Mouse (Mus musculus) heart, postnatal 0 days (tissue): ENCODE results near the gene Shisa6. TPM values are rescaled to one million over a fixed set of nuclear protein-coding genes. Genes with fewer than 3 reads are reported as not detected.

Source experiments
- ATAC-seq: fragments of 200-750 bp; cut with Nextera tagmentation; 2 replicates; pipeline ENCODE4 v1.8.0; 2017; ENCODE audit warnings: low read depth, moderate number of reproducible peaks, moderate library complexity; ENCODE audit not compliant: insufficient read depth
- DNase-seq: peaks from one replicate; pipeline ENCODE4 v3.0.0-alpha.2; 2016; ENCODE audit warnings: low spot score
- H3K27ac ChIP-seq: fragments of 300-500 bp; sonication (generic); 2 replicates; pipeline ENCODE4 v1.5.1; 2014; ENCODE audit warnings: low read depth, mild to moderate bottlenecking
- H3K27me3 ChIP-seq: fragments of 300-500 bp; sonication (generic); 2 replicates; pipeline ENCODE4 v1.6.1; 2014; ENCODE audit warnings: low read length, mixed read lengths; ENCODE audit not compliant: control insufficient read depth, insufficient read depth
- H3K36me3 ChIP-seq: fragments of 300-500 bp; sonication (generic); replicated peaks from 2 replicates; pipeline ENCODE4 v1.6.1; 2014; ENCODE audit warnings: low read length, mixed read lengths; ENCODE audit not compliant: control insufficient read depth, insufficient read depth
- H3K4me1 ChIP-seq: fragments of 300-500 bp; sonication (generic); 2 replicates; pipeline ENCODE4 v1.6.1; 2014; ENCODE audit warnings: antibody characterized with exemption; ENCODE audit not compliant: control insufficient read depth, insufficient read depth
- H3K4me2 ChIP-seq: fragments of 300-500 bp; sonication (generic); 2 replicates; pipeline ENCODE4 v1.6.1; 2014; ENCODE audit warnings: low read depth, mild to moderate bottlenecking, low read length, moderate library complexity
- H3K4me3 ChIP-seq: fragments of 300-500 bp; sonication (generic); 2 replicates; pipeline ENCODE4 v1.5.1; 2014; ENCODE audit warnings: low read depth, low read length
- H3K9ac ChIP-seq: fragments of 300-500 bp; sonication (generic); replicated peaks from 2 replicates; pipeline ENCODE4 v1.6.1; 2014; ENCODE audit warnings: low read depth, low read length, mixed read lengths
- H3K9me3 ChIP-seq: fragments of 300-500 bp; sonication (generic); replicated peaks from 2 replicates; pipeline ENCODE4 v1.6.1; 2016; ENCODE audit warnings: low read length; ENCODE audit not compliant: control insufficient read depth
- CTCF ChIP-seq: IDR thresholded peaks from 2 replicates; pipeline ENCODE4 v1.5.1; 2016; ENCODE audit warnings: antibody characterized with exemption, control low read depth, low read depth
- EP300 ChIP-seq: IDR thresholded peaks from 2 replicates; pipeline ENCODE4 v1.6.1; 2016; ENCODE audit warnings: antibody characterized with exemption, low read depth
- WGBS: fragments of 180-500 bp; shearing (Covaris S2); extraction: QIAGEN DNeasy Blood & Tissue Kit; methylation state at CpG from one replicate; pipeline ENCODE4 v1.1.7; 2014; 5-methylcytosine and 5-hydroxymethylcytosine counted together
- polyA plus RNA-seq: library from polyadenylated mRNA; unstranded; fragments of >200 nt; fragmentation: Nextera tagmentation; extraction: Ambion mirVana; gene quantifications from 2 replicates; pipeline ENCODE4 v1.2.1, GENCODE M21; 2015
- total RNA-seq: library from RNA; depleted of rRNA; stranded (reverse); fragments of >200 nt; gene quantifications from 2 replicates; pipeline ENCODE4 v1.2.3, GENCODE M21; 2014; ENCODE audit warnings: low replicate concordance

Gene Shisa6
- total and polyA plus RNA-seq, 2 experiments from 2014 or later = 0.11 to 0.18 TPM

DNA sequence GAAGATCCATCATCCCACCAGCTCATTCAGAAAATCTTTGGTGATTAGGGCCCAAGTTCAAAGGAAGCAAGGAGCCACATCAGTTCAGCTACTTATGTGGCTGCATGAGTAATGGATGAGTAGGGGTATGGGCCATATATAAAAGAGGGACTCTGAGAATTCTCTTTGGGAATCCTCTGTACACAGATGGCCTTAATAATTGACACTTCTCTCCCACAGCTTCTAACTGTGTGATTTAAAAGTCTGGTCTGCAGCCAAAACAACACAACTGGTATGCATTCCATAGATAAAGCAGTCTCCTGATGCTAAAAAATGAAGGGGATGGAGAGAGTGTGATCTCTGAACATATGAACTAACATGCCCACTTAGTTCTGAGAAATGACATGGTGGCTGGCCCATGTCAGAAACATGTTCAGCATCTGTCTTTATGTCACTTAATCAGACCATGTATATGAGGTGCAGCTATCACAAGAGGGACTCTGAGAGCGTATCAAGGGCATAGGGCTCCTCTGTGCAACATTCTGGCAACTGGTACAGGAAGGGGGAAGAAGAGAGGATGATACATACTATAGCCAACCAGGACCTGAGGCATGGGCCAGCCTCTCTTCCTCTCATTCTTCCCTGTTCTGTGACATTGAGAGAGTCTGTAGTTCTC, 260.3 kb downstream of the Shisa6 start:
- H3K27me3 ChIP-seq = no peaks in the 10 kb centered on the region
- H3K9me3 ChIP-seq = no peaks in the 10 kb centered on the region
- H3K27ac ChIP-seq = no peak overlapping the region
- ATAC-seq = no peak
- no peak overlapping the region for H3K4me2 ChIP-seq
- H3K36me3 ChIP-seq = no peaks in the 10 kb centered on the region
- 24% methylated on average over 1 of the region's 1 CpGs for WGBS
- DNase-seq = no peak
- no peak overlapping the region for H3K9ac ChIP-seq
- 0 out of 2 replicates have a peak, but pooled peaks cover 8% of the 10 kb centered on the region for H3K4me1 ChIP-seq
- no peak overlapping the region for H3K4me3 ChIP-seq
- TF ChIP-seq CTCF (no peak), EP300 (no peak)

DNA sequence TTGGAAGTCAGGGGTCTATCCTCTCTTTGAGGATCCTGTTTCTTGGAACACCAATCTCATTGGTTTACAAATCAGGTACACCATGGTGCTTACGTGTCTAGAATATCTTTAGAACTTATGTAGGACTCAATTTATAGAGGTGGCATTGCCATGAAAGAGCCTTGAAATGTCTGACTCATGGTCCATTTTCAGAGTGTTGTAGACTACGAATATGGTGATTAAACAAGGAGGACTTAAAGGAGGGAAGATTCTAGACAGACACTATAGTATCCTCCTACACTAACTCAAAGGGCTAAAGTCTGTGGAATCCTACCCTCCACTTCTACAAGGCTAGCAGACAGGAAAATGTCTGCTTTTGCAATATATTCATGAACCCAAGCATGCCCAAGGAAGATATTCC, 265.6 kb downstream of the Shisa6 start:
- no peaks in the 10 kb centered on the region for H3K36me3 ChIP-seq
- H3K27me3 ChIP-seq = no peaks in the 10 kb centered on the region
- no peak overlapping the region for H3K4me2 ChIP-seq
- DNase-seq (no peak), ATAC-seq (no peak)
- WGBS = 54% methylated on average over 2 of the region's 2 CpGs
- H3K9ac ChIP-seq = no peak overlapping the region
- no peaks in the 10 kb centered on the region for H3K9me3 ChIP-seq
- no peak overlapping the region for H3K27ac ChIP-seq
- H3K4me1 ChIP-seq = 0 out of 2 replicates have a peak, but pooled peaks cover under 1% of the 10 kb centered on the region
- no peak overlapping the region for H3K4me3 ChIP-seq
- TF ChIP-seq CTCF (no peak), EP300 (no peak)

DNA sequence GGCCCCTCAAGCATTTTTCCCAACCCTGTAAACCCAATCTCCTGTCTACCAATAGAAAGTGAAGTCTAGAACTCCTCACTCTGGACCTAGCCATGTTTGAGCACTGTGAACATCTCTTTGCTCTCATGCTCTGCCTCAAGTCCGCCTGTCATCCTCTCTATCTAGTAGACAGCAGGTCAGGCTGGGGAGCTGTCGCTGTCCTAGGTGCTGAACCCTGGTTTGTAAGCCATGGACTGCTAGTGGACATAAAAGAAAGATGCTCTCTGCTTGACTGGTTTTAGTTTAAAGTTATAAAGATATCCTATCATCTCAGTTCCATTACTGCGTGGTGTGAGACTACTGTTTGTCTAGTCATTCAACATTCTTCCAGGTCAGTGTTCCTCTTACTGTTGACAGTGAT, 266.9 kb downstream of the Shisa6 start:
- 11% methylated on average over 3 of the region's 3 CpGs for WGBS
- DNase-seq (peak; percentile 31), ATAC-seq (no peak)
- Histone ChIP-seq H3K4me2 (no peak overlapping the region), H3K4me3 (no peak overlapping the region), H3K4me1 (no peaks in the 10 kb centered on the region), H3K27ac (no peak overlapping the region), H3K27me3 (no peaks in the 10 kb centered on the region), H3K9ac (no peak overlapping the region), H3K36me3 (no peaks in the 10 kb centered on the region), H3K9me3 (no peaks in the 10 kb centered on the region)
- no peak for TF ChIP-seq CTCF
- no peak for TF ChIP-seq EP300

DNA sequence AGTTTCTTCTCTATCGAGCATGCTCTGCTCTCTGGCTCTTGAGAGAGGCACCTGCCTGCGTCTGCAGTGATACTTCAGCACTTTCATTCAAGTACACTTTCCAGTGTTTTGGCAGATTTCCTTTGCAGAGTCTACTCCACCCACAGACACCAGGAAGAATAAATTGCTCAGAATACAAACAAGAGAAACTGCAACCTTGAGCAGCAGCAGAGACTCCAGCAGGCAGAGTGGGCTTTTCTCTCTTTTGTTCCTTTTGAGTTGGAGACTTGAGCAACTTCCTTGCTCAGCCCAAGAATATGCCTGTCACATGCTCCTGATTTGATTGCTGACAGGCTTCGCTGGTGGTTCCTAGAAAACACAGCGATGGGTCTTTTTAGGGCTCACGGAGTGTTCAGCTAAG, 278.6 kb downstream of the Shisa6 start:
- ATAC-seq = no peak
- no peaks in the 10 kb centered on the region for H3K4me1 ChIP-seq
- no peak for DNase-seq
- H3K4me3 ChIP-seq = no peak overlapping the region
- no peak overlapping the region for H3K27ac ChIP-seq
- no peak overlapping the region for H3K4me2 ChIP-seq
- no peaks in the 10 kb centered on the region for H3K27me3 ChIP-seq
- H3K36me3 ChIP-seq = no peaks in the 10 kb centered on the region
- TF ChIP-seq EP300 = no peak
- H3K9ac ChIP-seq = no peak overlapping the region
- WGBS = 75% methylated on average over 5 of the region's 5 CpGs
- H3K9me3 ChIP-seq = no peaks in the 10 kb centered on the region

DNA sequence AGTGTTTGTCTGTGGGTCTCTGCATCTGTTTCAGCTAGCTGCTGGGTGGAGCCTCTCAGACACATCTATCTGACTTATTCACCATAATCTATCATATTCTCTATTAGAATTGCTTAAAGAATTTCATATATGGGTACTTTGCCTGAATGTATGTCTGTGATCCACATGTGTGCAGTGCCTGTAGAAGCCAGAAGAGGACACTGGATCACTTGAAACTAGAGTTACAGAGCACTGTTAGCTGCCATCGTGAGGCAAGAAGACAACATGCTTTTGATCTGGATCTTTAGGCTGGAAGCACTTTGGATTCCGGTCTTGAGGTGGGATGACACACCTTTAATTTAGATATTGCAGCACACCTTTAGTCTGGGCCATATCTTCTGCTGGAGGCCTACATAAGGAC, 289.2 kb downstream of the Shisa6 start:
- WGBS = 53% methylated on average over 2 of the region's 2 CpGs
- TF ChIP-seq CTCF (0 out of 2 replicates have a peak, but pooled peaks have one; percentile 8), EP300 (no peak)
- no peak overlapping the region for H3K4me3 ChIP-seq

DNA sequence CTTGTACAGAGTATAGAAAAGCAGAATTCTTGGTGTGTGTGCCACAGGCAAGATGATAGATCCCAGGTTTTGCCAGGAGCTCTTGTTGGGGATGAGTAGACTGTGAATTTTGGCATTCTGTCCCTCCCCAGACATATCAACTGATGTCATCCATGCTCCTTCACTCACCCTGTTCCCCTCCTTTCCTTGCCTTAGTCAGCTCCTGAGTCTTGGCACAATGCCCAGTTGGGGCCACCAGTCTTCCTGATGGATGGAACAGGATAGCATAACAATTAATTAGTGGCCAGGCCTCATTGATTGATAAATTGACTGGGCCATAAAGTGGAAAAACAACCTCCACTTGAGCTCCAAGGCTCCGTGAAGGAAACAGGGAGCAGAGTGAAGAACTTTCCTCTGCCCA, 292.9 kb downstream of the Shisa6 start:
- Histone ChIP-seq H3K4me3 (no peak overlapping the region), H3K36me3 (no peaks in the 10 kb centered on the region), H3K9ac (no peak overlapping the region), H3K4me1 (no peaks in the 10 kb centered on the region), H3K27ac (no peak overlapping the region), H3K9me3 (no peaks in the 10 kb centered on the region), H3K27me3 (no peaks in the 10 kb centered on the region), H3K4me2 (no peak overlapping the region)
- 39% methylated on average over 1 of the region's 1 CpGs for WGBS
- no peak for TF ChIP-seq CTCF
- no peak for TF ChIP-seq EP300
- DNase-seq (no peak), ATAC-seq (no peak)

More for the DNA sequence above, 289.2 kb downstream of the Shisa6 start:
- H3K36me3 ChIP-seq = no peaks in the 10 kb centered on the region
- H3K4me2 ChIP-seq = no peak overlapping the region
- H3K27me3 ChIP-seq = no peaks in the 10 kb centered on the region
- no peak for DNase-seq
- no peaks in the 10 kb centered on the region for H3K9me3 ChIP-seq
- ATAC-seq = no peak
- H3K9ac ChIP-seq = no peak overlapping the region
- H3K27ac ChIP-seq = no peak overlapping the region
- H3K4me1 ChIP-seq = no peaks in the 10 kb centered on the region
